Mouse (Mus musculus): ENCODE results near the gene Arhgap45.

The Arhgap45 gene

DNA sequence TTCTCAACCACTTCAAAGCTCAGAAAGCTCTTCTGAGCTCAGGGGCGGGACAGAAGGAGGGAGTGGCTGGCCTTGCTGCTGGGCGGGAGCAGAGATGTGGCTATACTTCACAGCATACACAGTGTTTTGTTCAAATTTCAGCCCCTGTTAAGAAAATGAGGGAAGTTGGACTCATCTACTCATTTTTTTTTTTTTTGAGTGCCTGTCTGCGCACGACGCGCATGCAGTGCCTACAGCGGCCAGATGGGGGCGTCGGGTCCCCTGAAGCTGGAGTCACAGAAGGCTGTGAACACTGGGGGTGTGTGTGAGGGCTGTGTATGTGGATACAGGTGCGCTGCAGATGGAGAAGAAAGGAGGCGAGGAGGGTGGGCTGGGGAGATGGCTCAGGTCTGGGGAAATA is 29.5 kb upstream of the Arhgap45 start:
- DNase-seq (ENCODE audit: low spot score): peak; percentile 77

DNA sequence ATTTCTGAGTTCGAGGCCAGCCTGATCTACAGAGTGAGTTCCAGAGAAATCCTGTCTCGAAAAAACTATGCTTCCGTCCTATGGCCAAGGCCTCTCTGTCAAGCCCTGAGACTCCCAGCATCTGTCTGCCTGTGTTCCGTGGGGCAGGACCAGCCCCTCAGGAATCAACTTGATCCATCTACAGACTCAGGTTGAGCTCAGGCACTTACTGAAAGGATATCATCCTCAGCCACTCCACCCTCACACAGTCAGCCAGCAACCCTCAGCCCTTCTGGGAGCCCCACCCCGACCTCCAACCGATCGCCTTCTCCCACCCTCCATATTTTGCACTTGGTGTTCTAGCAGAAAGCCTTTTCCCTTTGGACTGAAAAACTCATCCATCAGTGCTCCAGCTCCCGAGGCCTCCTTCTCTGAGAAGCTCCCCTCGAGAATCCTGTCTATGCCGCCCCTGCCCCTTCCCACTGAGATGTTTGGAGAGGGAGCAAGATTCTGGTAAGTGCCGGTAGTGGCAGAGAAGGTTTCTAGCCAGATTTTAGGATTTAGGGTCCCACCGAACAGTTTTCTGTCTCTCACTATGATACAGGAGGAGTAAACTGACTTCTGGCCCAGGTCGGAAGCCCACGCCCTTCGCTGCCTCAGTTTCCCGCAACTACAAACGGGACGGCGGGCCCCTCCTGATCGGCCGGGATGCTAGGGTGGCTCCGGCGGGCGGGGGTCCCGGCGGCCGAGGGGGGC is 28.5 kb upstream of the Arhgap45 start:
- DNase-seq (ENCODE audit: low spot score): no peak

DNA sequence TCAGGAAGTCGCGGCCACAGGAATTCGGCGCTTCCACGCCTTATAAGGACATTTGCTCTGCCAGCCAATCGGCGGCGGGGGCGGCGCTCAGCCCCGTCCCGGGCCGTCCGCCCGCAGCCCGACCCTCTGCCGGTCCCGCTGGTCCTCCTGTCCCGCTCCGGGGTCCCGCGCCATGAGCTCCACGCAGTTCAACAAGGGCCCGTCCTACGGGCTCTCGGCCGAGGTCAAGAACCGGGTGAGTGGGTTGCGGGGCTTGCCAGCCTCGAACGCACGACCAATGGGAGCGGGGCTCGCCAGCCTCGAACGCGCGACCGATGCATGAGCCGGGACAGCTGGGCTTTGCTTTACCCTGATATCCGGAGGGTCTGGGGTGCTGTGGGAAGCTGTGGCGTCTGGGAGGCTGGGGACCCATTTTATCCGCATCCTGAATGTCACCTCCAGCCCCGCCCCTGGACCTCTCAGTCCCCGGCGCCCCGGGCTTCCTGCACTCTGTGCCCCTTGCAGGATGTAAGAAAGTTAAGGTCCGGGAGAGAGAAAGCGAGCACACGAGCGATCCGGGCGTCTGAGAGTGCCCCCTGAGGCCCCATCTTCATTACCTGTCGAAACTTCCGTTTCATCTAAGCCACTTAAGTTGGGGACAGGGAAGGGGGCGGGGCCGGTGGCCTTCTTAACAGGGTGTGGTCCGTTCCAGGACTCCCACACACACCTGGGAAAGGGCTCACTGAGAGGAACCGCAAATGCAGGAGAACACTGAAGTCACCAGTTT is 27.8 kb upstream of the Arhgap45 start, which contains the start of gene Cnn2:
Gene Cnn2 (plus strand): TSS at position 79 of the 766 bp plus-strand sequence.
- no peak for DNase-seq (ENCODE audit: low spot score)

DNA sequence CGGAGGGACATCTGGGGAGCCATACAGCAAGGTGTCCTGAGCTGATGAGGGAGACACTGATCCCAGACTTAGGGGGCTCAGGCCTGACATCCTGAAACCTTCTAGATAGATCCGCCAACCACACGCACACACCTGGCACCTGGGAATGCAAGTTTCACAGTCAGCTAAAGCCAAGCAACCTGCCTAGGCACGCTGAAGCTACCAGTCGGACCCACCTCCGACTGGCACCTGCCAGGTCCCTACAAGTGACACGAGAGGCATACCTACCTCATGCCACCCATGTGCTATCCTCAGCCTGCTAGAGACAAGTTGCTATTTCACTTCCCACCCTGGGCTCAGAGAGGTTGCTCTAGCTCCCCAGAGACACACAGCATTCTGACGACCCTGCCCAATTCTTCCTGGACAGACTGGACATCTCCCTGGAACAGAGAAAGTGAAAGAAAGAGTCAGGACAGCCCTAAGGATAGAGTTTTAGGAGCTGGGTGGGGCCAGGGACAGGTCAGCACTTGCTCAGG is 27.1 kb upstream of the Arhgap45 start:
- DNase-seq (ENCODE audit: low spot score): no peak

DNA sequence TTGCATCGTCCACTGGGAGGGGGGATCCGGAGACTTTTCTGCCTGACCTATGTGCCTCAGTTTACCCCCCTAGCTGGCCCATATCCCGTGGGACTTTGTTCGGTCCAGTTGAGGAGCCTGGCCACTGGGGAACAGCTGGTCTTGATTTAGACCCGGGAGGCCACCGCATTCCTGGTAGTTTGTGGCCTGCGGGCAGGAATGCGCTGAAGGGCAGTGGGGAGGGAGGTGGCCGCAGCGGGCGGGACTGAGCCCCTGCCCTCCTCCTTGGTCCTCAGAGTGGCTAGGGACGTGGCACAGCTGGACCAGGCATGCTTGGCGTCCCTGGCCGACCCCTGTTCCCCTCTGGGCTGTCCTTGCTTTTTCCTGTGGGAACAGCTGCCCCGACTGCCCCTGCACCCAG is 26.6 kb upstream of the Arhgap45 start:
- DNase-seq (ENCODE audit: low spot score): no peak

DNA sequence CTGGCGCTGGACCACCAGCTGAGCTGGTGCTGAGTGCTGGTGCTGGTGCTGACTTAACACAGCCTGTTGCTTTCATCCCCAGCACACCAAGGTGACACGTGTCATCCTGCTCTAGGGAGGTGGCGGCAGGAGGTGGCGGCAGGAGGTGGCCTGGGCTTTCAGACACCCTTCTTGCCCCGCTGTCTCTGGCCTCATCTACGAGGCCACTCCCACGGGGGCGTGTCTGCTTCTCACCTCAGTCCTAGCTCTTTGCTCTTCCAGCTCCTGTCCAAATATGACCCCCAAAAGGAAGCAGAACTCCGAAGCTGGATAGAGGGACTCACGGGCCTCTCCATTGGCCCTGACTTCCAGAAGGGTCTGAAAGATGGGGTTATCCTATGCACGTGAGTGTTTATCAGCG is 25.4 kb upstream of the Arhgap45 start:
- no peak for DNase-seq (ENCODE audit: low spot score)

DNA sequence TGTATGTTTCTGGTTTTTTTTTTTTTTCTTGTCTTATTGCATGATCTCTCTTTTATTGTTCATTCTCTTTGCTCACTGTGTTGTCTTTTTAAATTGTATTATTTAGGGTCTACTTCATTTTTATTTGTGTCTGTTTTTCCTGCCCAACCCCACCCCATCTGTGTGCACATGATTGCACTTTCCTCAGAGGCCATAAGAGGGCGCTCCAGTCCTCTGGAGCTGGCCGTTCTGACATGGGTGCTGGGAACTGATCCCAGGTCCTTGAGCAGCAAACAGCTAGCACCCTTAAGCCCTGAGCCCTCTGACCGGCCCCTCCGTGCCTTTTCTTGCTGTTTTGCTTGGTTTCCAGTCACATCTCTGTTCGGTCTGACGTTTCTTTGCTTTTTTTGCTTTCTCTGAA is 24.9 kb upstream of the Arhgap45 start:
- no peak for DNase-seq (ENCODE audit: low spot score)

DNA sequence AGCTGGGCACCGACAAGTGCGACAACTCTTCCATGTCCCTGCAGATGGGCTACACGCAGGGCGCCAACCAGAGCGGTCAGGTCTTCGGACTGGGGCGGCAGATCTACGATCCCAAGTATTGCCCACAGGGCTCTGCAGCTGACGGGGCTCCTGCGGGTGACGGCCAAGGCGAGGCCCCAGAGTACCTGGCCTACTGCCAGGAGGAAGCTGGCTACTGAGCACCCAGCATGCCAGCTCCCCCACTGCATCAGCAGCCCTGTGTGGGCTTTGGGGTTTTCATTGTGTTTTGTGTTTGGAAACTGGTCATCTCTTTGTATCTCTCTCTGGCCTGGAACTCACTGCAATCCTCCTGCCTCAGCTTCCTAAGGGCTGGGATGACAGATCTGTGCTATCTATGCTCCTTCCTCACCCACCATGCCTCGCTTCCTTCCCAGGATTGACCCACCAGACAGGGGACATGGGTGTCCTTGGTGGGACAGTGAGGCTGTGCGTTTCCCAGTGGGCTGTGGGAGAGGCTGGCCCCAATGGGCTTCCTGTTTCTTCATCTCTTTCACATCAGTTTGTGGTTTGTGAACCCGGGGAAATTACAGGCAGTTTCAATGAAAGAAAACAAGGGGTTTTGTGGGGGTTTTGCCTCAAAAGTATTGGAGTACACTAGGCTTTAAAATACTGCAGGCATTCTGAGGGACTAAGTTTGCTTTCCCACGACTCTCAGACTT is 21.9 kb upstream of the Arhgap45 start:
- no peak for DNase-seq (ENCODE audit: low spot score)

DNA sequence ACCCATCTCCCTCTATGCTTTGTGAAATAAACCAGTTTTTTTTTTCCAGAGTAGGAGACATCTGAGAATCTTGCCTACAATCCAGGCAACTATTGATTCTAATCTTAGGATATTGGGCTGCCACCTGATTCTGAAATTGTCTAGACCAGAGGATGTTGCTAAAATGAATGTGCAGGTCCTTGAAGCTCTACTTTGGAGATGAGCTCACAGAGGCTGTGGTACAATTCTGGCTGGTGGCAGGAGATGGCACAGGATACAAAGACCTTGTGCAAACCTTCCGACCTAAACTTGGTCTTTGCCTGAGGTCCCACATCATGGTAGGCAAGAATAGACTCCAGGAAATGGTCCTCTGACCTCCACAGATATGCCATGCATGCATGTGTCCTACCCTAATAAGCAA is 20.8 kb upstream of the Arhgap45 start:
- DNase-seq (ENCODE audit: low spot score): no peak

DNA sequence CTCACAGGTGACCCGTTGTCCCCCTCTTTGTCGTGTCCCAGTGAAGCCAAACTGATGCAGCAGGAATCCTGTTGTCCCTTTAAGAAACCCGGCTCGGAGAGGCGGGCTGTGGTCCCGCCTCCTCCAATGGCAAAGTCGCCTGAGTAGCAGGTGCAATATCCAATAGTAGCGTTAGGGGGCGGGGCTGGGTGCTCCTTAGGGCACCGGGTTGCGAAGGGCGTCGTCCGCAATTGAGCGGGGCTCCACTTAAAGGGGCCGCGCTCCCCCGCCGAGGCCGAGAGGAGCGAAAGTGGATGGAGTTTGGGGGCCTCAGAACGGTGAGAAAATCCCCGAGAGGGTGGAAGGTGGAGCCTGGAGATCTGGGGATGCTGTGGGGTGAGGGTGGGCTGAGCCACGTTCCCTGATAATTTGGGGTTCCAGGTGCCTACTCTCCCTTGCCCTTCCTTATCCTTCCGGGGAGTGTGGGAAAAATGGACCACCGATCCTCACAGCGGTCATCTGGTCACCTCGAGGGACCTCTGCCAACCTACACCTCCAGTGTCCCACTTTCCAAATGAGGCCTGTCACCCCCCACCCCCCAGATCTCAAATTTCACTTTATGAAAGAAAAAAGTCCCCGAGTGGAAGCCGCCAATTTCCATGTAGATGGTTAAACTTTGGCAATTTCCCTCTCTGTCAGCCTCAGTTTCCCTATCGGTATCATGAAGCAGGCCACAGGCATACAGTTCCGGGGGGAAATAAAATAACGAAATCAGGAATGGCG is 20.0 kb upstream of the Arhgap45 start, which contains the start of gene Abca7:
Gene Abca7 (plus strand): TSS at position 223 of the 762 bp plus-strand sequence.
- peak; percentile 97 for DNase-seq (ENCODE audit: low spot score)

DNA sequence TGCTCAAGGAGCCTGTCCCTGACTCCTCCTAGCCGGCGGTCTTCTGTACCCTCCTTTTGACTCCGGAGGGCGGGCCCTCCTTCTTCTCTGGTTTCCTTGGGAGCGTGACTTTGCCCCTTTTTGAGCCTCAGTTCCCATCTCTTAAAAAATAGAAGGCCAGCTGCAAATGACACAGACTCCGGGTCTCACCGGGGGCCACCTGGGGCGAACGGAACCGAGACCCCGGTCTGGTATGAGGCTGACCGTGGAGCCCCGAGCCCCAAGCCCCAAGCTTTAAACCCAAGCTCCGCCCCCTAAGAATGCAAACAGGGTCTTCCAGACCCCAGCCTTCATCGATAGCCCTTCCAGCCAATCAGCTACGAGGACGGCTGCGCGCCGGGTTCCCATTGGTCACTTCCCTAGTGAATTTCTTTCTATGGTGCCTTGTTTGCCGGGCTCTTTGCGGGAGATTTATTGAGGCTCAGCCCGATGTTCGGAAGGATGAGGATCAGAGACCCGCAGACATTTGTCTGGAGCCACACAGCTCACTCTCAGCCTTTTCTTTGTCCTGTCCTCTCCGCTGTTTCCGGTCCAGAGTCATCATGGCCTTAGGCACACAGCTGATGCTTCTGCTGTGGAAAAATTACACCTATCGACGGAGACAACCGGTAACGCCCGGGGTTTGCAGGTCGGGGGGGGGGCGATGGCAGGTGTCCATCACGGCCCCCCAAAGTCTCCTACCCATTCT is 19.3 kb upstream of the Arhgap45 start:
- peak; percentile 85 for DNase-seq (ENCODE audit: low spot score)

DNA sequence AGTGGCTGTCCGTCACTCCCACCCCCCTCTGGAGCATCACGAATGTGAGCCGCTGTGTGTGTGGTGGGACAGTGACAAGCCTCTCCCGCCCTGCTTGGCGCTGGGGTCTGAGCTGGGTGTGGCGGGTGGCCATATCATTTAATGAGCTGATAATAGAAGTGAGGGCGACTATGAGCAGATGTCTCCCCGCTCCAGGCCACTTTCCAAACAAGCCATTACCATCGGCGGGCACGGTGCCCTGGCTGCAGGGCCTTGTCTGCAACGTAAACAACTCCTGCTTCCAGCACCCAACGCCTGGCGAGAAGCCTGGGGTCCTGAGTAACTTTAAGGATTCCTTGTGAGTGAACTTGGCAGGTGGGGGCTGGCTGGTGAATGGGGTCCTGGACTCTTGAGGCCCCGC is 18.6 kb upstream of the Arhgap45 start:
- DNase-seq (ENCODE audit: low spot score): no peak

DNA sequence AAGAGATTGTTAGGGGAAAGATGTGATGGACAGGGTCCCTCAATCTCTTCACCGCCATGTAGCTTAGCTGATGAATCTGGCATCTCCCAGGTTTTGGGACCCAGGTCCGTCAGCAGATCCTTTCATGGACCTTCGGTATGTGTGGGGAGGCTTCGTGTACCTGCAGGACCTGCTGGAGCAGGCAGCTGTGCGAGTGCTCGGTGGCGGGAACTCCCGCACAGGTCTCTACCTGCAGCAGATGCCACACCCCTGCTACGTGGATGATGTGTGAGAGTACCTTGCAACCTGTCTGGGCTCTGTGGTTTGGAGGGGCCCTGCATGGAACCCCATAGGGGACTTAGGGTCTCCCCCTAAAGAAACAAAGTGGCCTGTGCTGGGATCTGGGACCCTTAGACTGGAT is 14.5 kb upstream of the Arhgap45 start:
- DNase-seq (ENCODE audit: low spot score): no peak

DNA sequence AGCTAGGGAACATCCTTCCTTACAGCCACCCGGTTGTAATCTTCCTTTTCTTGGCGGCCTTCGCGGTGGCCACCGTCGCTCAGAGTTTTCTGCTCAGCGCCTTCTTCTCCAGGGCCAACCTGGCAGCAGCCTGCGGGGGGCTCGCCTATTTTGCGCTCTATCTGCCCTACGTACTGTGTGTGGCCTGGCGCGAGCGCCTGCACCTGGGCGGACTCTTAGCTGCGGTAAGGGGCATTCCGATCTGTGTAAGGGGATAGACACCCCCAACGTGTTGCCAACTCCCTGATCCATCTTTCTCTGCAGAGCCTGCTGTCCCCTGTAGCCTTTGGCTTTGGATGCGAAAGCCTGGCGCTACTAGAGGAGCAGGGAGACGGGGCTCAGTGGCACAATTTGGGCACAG is 13.6 kb upstream of the Arhgap45 start:
- DNase-seq (ENCODE audit: low spot score): no peak

DNA sequence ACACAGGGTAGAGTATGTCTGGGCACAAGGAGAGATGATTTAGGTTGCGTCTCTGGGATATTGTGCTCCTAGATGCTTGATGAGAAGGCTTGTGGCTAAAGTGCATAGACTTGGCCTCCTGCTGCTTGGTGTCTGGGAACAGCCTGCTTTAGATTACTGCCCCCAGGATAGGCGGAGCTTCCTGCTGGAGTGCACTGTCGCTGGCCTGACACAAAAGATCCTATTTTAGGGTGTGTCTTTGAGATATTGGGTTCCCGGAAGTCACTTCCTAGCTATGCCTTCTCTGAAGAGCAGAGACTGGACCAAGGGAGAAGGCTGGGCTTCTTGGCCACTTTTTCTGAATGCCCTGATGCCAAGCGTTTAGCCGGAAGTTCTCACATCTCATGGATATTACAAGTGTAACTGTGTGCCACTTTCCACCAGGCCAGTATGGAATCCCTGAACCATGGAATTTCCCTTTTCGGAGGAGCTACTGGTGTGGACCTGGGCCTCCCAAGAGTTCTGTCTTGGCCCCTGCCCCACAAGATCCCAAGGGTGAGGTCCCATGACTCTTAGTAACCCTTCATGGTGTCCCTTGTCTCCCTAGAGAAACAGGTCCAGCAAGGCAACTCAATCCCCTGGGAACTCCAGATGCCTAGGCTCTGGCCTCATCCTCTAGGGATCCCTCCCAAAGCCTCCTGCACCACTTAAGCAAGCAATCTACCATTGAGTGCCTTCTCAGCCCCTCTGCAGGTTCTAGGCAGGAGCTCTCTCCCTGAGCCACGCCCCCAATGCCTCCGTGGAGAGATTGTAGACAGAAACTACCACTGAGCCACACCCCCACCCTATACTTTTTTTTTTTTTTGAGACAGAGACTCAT is 12.8 kb upstream of the Arhgap45 start:
- no peak for DNase-seq (ENCODE audit: low spot score)

DNA sequence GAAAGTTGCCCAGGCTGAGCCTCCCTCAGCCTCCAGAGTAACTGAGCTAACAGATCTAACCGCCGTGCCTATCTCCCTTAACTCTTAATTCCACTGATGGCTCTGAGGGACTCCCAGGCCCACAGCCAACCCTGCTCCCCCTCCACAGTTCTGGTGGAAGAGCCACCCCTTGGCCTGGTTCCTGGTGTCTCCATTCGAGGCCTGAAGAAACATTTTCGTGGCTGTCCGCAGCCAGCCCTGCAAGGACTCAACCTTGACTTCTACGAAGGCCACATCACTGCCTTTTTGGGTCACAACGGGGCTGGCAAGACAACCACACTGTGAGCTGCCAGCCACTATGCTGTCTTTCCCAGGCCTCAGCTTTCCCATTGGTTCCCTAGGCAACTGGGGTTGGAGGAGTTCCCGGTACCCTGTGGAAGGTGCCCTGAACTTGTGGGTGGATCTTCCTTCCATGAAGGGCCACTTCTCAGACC is 12.2 kb upstream of the Arhgap45 start:
- DNase-seq (ENCODE audit: low spot score): no peak

DNA sequence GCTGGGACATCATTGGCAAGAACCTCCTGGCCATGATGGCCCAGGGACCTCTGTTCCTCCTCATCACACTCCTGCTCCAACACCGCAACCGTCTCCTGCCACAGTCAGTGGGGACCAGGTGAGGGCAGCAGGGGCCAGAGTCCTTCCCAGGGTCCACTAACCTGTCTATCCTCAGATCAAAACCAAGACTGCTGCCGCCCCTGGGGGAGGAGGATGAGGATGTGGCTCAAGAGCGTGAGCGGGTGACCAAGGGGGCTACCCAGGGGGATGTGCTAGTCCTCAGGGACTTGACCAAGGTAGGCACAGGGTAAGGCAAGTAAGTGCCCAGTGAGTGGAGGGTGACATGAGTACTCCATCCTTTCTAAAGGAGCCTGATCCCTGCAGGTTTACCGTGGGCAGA is 4.7 kb upstream of the Arhgap45 start:
- DNase-seq (ENCODE audit: low spot score): no peak

DNA sequence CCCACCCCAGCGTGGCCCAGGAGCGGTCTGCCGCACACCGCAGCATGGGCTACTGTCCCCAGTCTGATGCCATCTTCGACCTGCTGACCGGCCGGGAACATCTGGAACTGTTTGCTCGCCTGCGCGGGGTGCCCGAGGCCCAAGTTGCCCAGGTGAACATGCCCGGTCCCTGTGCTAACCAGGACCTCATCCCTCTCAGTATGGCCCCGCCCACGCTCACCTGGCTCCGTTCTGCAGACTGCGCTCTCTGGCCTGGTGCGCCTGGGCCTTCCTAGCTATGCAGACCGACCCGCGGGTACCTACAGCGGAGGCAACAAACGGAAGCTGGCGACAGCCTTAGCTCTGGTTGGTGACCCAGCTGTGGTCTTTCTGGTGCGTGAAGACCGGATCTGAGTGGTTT is 2.8 kb upstream of the Arhgap45 start:
- no peak for DNase-seq (ENCODE audit: low spot score)

DNA sequence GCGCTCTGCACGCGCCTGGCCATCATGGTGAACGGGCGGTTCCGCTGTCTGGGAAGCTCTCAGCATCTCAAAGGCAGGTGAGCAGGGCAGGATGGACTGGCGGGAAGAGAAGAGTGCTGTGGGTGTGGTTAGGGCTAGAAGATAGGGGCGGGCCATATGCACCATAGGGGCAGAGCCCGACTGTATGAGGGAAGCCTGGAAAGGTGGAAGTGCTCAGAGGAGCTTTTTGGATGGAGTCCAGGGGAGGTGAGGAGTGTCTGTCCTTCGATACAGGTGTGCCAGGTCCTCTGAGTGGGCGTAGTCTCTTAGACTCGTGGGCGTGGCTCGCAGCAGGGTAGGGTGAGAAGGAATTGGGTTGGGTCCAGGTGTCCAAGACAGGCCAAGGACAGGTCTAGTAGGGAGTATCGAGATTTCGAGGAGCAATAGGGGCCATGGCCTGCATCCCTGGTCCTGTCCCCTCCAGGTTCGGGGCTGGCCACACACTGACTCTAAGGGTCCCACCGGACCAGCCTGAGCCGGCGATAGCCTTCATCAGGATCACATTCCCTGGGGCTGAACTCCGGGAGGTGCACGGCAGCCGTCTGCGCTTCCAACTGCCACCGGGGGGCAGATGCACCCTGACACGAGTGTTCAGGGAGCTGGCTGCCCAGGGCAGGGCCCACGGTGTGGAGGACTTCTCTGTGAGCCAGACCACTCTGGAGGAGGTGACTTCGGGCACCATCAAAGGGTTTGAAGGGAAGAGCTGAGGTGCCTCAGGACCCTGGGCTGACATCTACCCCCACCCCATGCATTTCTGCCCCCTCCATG is 1.8 kb upstream of the Arhgap45 start:
- no peak for DNase-seq (ENCODE audit: low spot score)

Measured in c-Kit-positive CD71-positive TER-119-positive erythroid progenitor cells, embryonic 14.5 days (primary cell).